Mouse (Mus musculus) T-cell, adult 2 months (primary cell): Measurements from ENCODE around the gene Hps4.
"Not testable (repeated sequence)": the region's sequence is repeated elsewhere in the genome, so short reads cannot be mapped to it uniquely, and the experiment has no call there.

ENCODE experiments used
- DNase-seq: peaks from one replicate; pipeline ENCODE4 v3.0.0; 2022; ENCODE audit warnings: low spot score

Hps4 gene

GRCm38 (mm10) chr5:112342463-112343204, at the start of gene Hps4, which contains the start of gene Srrd:
Gene Hps4, plus strand, starts transcription at chr5:112343083.
Gene Srrd, minus strand, starts transcription at chr5:112343040.
- DNase-seq = peak; percentile 91

GRCm38 (mm10) chr5:112293800-112294199, 49.1 kb upstream of the Hps4 start:
- no peak for DNase-seq

GRCm38 (mm10) chr5:112294696-112295095, 48.2 kb upstream of the Hps4 start:
- DNase-seq = peak; percentile 0

GRCm38 (mm10) chr5:112295162-112295561, 47.7 kb upstream of the Hps4 start:
- peak; percentile 1 for DNase-seq

GRCm38 (mm10) chr5:112295564-112295963, 47.3 kb upstream of the Hps4 start:
- no peak for DNase-seq

- no peak for DNase-seq
Observed at GRCm38 (mm10) chr5:112296404-112297181, 46.3 kb upstream of the Hps4 start.

- peak; percentile 89 for DNase-seq
Observed at GRCm38 (mm10) chr5:112297257-112297656, 45.6 kb upstream of the Hps4 start.

- DNase-seq = peak; percentile 50
Observed at GRCm38 (mm10) chr5:112298226-112298988, 44.5 kb upstream of the Hps4 start.

- DNase-seq = no peak
Observed at GRCm38 (mm10) chr5:112299399-112299798, 43.5 kb upstream of the Hps4 start.

GRCm38 (mm10) chr5:112300112-112300511, 42.8 kb upstream of the Hps4 start:
- no peak for DNase-seq

GRCm38 (mm10) chr5:112300721-112301308, 42.1 kb upstream of the Hps4 start:
- DNase-seq = no peak

GRCm38 (mm10) chr5:112301694-112302093, 41.2 kb upstream of the Hps4 start:
- peak; percentile 68 for DNase-seq

- no peak for DNase-seq
Observed at GRCm38 (mm10) chr5:112302310-112302709, 40.6 kb upstream of the Hps4 start.

GRCm38 (mm10) chr5:112305842-112306241, 37.0 kb upstream of the Hps4 start:
- DNase-seq = no peak

GRCm38 (mm10) chr5:112313222-112313885, 29.5 kb upstream of the Hps4 start:
- no peak for DNase-seq

GRCm38 (mm10) chr5:112316468-112316867, 26.4 kb upstream of the Hps4 start:
- DNase-seq = no peak

- DNase-seq = no peak
Observed at GRCm38 (mm10) chr5:112317328-112317727, 25.6 kb upstream of the Hps4 start.

- DNase-seq = not testable (repeated sequence)
Observed at GRCm38 (mm10) chr5:112319343-112319742, 23.5 kb upstream of the Hps4 start.

GRCm38 (mm10) chr5:112320379-112320778, 22.5 kb upstream of the Hps4 start:
- no peak for DNase-seq

- no peak for DNase-seq
Observed at GRCm38 (mm10) chr5:112320936-112321335, 21.9 kb upstream of the Hps4 start.

- no peak for DNase-seq
Observed at GRCm38 (mm10) chr5:112321376-112321775, 21.5 kb upstream of the Hps4 start.
